Mouse (Mus musculus) MN1 (cell line): Measurements from ENCODE around the gene Ttc9c.
"Not testable (repeated sequence)": the region's sequence is repeated elsewhere in the genome, so short reads cannot be mapped to it uniquely, and the experiment has no call there.

Experiments
- DNase-seq: peaks from one replicate; pipeline ENCODE4 v3.0.0-alpha.2; 2016; ENCODE audit warnings: low spot score

Ttc9c gene

GRCm38 (mm10) chr19:8818801-8819595 is at the start of gene Ttc9c:
TSS of gene Ttc9c (minus strand) at chr19:8819333.
- peak; percentile 97 for DNase-seq

DNA sequence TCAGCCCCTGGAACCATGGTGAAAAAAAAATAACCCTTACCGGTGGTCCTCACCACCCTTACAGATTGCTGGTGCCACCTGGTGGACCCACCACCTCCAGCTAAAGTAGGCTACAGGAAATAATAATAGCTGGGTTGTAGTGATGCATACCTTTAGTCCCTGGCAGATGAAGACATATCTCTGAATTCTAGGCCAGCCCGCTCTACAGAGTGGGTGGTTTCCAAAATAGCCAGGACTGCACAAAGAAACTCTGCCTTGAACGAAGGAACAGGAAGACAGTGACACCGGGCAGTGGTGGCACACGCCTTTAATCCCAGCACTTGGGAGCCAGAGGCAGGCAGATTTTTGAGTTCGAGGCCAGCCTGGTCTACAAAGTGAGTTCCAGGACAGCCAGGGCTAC is 45.1 kb upstream of the Ttc9c start:
- DNase-seq: no peak

- DNase-seq: no peak
Observed at GRCm38 (mm10) chr19:8859018-8859417, 39.9 kb upstream of the Ttc9c start.

GRCm38 (mm10) chr19:8857689-8858088 is 38.6 kb upstream of the Ttc9c start:
- DNase-seq: no peak

GRCm38 (mm10) chr19:8853117-8853516 is 34.0 kb upstream of the Ttc9c start:
- DNase-seq: no peak

GRCm38 (mm10) chr19:8852236-8852928 is 33.2 kb upstream of the Ttc9c start:
- DNase-seq: no peak

- DNase-seq: no peak
Observed at GRCm38 (mm10) chr19:8851639-8852038, 32.5 kb upstream of the Ttc9c start.

- DNase-seq: peak; percentile 82
Observed at GRCm38 (mm10) chr19:8850402-8850901, 31.3 kb upstream of the Ttc9c start, which contains the start of gene Lrrn4cl. TSS of gene Lrrn4cl (plus strand) at chr19:8850768.

DNA sequence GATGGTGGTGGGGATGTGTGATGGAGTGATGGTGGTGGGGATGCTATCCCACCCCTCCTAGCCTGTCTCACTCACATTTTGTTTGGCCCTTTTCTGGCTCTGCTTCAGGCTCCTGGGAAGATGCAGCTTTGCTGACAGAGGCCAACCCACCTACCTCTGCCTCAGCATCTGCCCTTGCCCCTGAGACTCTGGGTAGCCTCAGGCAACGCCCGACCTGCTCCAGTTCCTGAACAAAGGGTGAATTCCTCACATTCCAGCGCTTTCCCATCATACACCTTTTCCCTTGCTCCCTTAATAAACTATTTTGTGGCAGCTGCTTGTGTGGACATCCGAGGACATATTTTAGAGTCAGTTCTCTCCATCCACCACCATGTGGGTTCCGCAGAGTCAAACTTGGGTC is 29.2 kb upstream of the Ttc9c start:
- DNase-seq: no peak

DNA sequence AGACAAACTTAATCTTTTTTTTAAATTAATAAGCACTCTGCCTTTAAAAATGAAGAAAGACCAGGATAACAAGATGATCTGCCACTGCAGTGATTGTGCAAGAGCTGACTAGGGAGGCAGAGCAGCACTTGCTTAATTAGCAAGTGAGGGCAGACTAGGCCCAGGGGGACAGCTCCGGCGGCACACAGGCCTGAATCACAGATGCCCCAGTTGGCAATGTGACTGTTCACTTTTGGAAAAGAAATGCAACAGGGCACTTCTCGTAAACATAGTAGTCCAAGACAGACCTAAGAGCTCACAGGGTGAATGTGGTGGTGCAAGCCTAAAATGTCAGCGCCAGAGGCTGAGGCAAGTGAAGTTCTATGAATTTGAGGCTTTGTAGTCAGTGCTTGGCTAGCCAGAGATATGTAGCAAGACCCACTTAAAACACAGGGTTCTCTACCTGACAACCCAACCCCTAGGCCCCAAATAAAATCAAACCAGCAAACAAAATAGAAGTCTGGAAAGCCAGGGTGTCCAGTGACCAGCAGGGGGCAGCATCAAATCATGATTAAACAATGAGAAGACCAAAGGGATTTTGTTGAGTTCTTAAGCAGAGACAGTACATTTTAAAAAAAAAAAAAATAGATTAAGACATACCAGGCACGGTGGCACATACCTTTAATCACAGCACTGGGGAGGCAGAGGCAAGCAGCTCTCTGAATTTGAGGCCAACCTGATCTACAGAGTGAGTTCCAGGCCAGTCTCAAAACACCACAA is 25.4 kb upstream of the Ttc9c start:
- DNase-seq: peak; percentile 79

DNA sequence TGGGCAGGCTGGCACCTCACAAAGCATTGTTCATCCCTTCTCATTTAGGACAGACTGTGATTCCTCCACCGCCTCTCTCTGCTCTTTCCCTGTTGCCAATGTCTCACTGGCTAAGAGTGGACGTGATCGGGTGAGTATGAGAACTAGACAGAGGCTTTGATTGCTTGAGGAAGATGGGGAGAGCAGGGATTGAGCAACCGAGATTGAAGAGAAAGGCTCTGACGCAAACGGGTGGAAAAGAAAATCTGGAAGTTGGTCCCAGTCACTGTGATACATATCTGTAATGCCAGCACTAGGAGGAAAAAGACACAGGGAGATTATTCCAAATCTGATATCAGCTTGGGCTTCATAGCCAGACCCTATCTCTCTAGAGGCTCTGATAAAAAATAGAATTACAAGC is 23.8 kb upstream of the Ttc9c start:
- DNase-seq: no peak

- no peak for DNase-seq
Observed at GRCm38 (mm10) chr19:8841012-8841411, 21.9 kb upstream of the Ttc9c start.

GRCm38 (mm10) chr19:8839908-8840791 is 21.0 kb upstream of the Ttc9c start:
- DNase-seq: peak; percentile 54

GRCm38 (mm10) chr19:8839103-8839907 is 20.2 kb upstream of the Ttc9c start, which contains the start of gene Gng3:
TSS of gene Gng3 (minus strand) at chr19:8839194.
- DNase-seq: no peak

DNA sequence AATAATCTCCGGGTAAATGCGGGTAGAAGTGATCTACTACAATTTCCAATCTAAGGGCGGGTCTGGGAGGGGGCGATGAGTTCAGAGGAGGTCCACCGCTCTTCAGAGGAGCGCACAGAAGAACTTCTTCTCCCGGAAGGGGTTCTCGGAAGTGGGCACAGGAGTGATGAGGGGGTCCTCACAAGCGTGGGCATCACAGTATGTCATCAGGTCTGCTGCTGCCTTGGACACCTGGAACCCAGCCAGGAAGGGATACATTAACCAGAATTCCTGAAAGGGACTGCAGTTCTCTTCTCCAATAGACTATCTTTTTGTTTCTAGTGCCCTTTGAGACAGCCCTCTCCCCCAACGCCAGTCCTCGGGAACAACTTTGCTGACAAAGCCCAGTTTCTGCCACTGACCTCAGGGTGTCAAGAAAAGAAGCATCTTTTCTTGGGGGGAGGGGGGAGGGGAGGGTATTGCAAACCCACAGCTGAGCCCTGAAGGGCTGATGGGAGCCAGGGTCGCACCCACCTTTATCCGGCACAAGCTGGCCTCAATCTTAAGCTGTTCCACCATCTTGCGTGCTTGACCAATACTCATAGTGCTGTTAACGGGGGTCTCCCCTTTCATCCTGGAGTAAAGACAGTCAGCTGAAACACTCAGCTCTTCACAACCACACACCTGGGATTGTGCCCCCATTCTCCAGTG is 19.1 kb upstream of the Ttc9c start:
- no peak for DNase-seq

DNA sequence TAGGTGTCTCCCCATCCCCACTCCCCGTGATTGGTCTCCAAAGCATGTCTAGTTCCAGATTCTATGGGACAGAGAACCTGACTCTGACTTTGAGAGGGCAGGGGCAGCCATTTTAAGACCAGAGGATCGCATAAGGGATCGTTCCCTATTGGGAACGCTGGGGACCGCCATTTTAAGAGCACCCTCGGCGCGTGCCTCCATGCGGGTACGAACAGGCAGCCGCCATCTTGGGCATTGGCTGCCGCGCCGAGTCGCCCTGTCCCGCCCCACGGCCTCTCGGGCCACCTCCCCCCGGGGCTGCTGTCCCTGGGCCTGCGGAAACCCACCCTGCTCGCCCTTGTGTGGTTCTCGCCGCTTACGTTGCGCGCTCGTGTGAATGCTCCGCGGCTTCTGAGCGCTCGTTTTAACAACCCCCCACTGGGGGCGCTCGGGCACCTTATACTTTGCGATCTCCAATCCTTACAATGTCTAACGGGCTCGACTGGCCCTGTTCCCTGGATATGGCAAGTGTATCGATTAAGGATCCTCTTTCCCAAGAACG is 18.2 kb upstream of the Ttc9c start, which contains the start of gene Bscl2:
Bscl2 (plus strand) TSS at position 217 of the 541 bp plus-strand sequence.
- no peak for DNase-seq

- not testable (repeated sequence) for DNase-seq
Observed at GRCm38 (mm10) chr19:8836327-8836726, 17.2 kb upstream of the Ttc9c start.

GRCm38 (mm10) chr19:8832971-8833370 is 13.8 kb upstream of the Ttc9c start:
- no peak for DNase-seq

GRCm38 (mm10) chr19:8831262-8831661 is 12.1 kb upstream of the Ttc9c start:
- DNase-seq: no peak
